Mouse (Mus musculus) 3T3-L1 (cell line): ENCODE results near the gene Usp30.

Experiments used
- DNase-seq: peaks from one replicate; pipeline ENCODE4 v3.0.0-alpha.2; 2015; ENCODE audit warnings: low read depth, low spot score

Gene Usp30

DNA sequence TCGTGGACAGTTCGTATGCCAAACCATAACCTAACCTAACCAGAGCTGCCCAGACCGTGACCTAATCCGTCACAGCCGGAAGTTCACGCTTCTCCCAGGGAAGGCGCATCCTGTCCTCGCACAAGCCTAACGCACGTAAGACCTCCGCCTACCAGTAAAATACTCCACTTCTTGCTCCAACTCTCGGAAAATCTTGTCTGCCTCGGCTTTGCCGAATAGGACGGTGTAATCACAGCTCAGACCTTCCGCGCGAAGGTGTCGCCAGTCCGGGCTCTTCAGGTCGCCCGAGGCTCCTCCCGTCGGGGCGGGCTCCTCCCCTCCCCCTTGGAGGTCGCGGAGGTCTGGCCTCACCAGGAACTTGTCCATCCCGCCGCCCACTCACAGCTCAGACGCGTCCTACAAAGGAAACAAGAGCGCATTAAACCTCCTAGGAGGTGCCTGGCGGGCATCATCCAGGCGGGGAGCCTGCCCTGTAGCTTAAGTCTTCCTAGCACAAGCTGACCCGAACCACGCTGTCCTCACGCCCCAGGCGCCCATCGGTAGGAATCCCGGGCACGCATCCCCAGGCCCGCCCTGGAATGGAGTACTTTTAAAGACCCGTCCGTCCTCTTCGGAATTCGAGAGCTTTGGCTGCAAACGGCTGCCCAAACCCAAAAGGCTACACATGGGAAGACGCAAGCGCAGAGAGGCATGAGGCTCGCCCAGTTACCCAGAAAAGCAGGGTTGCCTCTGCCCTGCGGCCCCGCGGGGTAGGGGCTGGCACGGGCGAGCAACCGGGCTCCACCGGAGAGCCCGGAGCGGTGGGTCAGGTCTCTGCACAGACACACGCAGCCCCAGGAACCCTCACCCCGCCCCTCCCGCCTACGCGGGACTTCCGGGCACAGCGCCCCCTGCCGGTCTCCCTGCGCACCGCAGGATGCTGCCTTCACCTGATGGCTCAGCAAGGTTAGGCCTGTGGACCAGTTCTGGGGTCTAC is 62.4 kb downstream of the Usp30 start, which contains the start of gene Alkbh2:
Alkbh2 (minus strand) TSS at position 845 of the 976 bp plus-strand sequence.
- peak; percentile 80 for DNase-seq

GRCm38 (mm10) chr5:114129550-114130210 is 64.4 kb downstream of the Usp30 start:
- peak; percentile 41 for DNase-seq

GRCm38 (mm10) chr5:114130211-114130605 is 64.9 kb downstream of the Usp30 start, which contains the start of gene Ung:
Gene Ung (plus strand): TSS chr5:114130386.
- no peak for DNase-seq

GRCm38 (mm10) chr5:114130698-114131520 is 65.6 kb downstream of the Usp30 start:
- DNase-seq = peak; percentile 94

GRCm38 (mm10) chr5:114131521-114131840 is 66.2 kb downstream of the Usp30 start:
- DNase-seq = peak; percentile 82

DNA sequence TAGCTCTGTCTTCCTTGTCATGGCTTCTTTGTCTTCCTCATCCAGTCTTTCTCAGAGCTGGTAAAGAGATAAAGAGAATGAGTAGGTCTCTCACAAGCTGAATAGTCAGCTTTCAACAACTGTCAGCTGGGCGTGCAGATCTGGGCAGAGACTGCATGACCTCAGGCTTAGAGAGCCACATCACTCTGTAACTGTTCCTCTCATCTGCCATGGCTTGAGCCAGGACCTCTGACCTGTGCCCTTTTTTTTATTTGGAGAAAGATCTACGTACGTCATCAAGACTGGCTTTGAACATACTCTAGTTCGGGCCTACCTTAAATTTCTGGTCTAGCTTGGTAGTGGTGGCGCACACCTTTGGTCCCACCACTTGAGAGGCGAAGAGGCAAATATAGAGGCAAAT is 67.6 kb downstream of the Usp30 start:
- DNase-seq = no peak

GRCm38 (mm10) chr5:114134091-114134534 is 68.9 kb downstream of the Usp30 start:
- peak; percentile 70 for DNase-seq

GRCm38 (mm10) chr5:114135516-114135915 is 70.3 kb downstream of the Usp30 start:
- no peak for DNase-seq

DNA sequence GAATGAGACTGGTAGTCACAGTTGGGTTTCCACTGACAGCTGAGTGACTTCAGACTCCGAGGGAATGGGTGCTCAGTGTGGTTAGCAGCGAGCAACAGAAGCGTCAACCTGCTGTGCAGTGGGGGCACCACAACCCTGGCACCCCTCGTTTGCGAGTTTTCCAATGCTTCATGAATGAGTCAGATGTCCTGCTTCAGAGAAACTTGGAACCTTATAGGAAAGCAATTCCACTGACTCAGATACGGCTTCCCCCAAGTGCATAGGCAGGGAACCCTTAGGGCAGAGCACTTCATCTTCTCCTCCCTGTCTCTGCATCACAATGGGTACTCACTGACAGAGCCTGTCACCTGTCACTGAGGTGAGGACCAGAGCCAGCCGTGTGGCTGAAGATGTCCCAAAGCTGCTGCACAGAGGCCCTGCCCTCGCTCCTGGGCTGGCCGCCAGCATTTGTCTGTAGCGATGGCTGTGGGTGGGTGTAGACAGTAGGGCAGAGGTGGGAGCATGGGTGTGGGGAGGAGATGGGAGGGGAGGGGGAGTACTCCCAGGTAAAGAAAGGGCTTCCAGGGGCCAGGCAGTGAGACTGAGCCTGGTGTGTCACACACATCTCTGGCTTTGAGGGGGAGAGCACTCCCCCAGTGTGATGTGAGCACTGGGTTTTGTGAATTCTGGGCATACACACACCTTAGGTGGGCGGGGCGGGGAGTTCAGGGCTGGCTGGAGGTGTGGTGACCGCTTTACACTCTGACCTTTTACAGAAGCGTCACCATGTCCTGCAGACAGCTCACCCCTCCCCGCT is 72.4 kb downstream of the Usp30 start:
- peak; percentile 54 for DNase-seq

DNA sequence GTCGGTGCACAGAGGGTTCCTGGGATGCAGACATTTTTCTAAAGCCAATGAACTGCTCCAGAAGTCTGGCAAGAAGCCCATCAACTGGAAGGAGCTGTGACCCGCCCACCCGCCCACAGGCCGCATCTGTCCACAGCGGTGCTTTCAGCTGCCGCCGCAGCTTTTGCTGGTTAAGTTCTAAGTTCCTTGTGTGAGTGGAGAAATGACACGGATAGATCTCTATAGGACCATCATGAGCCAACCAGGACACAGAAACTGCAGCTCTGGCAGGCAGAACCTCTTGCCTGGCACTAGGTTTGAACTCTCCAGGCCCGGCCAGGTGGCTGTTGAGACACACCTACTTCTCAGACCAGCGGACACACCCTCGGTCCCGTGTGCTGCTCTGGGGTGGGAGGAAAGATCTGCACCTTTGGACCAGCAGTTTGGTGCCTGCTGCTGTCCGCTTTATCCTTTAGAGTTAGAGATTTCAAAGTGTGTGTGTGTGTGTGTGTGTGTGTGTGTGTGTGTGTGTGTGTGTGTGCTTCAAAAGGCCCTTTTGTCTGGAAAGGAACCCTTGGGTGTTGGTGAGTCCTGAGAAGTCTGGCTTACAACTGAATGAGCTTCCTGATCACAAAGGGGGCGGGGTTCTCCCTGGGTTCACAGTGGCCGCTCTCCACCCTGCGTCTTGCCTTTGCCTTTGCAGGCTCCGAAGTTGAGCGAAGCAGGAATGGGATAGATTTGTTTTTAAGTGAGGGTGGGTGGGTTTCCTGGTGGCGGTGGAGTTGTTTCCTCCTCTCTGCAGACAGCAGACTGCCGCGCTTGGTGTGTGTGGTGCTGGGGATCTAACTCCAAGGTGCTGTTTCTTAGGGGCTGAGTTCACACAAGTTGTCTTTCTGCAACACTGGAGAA is 73.3 kb downstream of the Usp30 start:
- DNase-seq = no peak

DNA sequence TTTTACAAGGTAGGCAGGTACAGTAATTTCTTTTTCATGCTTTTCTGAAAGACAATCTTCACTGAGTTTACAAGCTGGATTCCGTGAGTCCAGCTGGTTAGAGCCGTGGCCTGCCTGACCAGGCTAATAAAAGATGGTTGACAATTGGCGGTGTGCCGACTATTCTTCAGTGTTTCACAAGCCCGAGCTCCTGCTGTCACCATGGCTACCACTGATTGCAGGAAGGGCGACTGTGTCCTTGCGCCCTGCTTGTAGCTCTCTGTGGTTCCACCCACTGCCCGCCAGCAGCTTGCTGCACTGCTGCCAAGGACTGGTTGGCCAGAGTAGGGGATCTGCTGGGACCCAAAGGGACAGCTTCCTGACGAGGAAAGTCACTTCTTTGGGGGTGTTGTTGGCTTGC is 73.9 kb downstream of the Usp30 start:
- no peak for DNase-seq

GRCm38 (mm10) chr5:114146028-114146888 is 81.0 kb downstream of the Usp30 start, which contains the start of gene Acacb:
Gene Acacb (plus strand): TSS chr5:114146535.
- DNase-seq = no peak

- DNase-seq = no peak
Observed at GRCm38 (mm10) chr5:114147043-114147972, 82.0 kb downstream of the Usp30 start.

DNA sequence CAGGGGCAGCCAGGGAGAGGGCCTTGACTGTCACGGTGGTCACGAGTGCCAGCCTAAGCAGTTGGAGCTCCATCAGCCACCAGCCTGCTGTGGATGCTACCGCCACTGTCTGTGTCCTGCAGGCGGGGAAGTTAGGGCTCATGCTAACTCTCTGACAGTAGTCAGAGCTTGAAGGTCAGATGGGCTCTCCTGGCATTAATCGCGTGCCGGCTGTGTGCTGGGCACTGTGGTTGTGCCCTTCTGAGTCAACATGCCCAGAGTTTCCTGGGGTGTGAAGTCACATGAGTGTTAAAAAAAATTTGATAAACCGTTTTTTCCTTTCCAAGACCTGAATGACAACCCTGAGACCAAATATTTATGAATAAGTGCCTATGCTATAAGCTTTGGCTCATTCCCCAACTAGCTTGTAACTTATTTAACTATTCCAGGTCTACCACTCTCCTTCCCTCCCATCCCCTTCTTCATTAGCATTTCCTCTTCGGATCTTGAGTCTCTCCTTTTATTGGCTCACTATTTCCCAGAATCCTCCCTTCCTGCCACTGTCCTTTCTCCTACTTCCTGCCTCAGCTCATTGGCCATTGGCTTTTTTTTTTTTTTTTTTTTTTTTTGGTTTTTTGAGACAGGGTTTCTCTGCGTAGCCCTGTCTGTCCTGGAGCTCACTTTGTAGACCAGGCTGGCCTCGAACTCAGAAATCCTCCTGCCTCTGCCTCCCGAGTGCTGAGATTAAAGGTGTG is 87.3 kb downstream of the Usp30 start:
- no peak for DNase-seq

- no peak for DNase-seq
Observed at GRCm38 (mm10) chr5:114153490-114153889, 88.2 kb downstream of the Usp30 start.

- no peak for DNase-seq
Observed at GRCm38 (mm10) chr5:114154765-114155164, 89.5 kb downstream of the Usp30 start.
